Mouse (Mus musculus) c-Kit-positive CD71-positive TER-119-positive erythroid progenitor cells, embryonic 14.5 days (primary cell): Measurements from ENCODE around the gene Vmn1r131.
"Not testable (repeated sequence)": the region's sequence is repeated elsewhere in the genome, so short reads cannot be mapped to it uniquely, and the experiment has no call there.

Experiments used
- DNase-seq: peaks from one replicate; pipeline ENCODE4 v3.0.0-alpha.2; 2013; ENCODE audit warnings: low spot score

Vmn1r131 gene

GRCm38 (mm10) chr7:21545990-21546389 is at the start of gene Vmn1r131:
Gene Vmn1r131 (minus strand): TSS chr7:21546090.
- DNase-seq: not testable (repeated sequence)

DNA sequence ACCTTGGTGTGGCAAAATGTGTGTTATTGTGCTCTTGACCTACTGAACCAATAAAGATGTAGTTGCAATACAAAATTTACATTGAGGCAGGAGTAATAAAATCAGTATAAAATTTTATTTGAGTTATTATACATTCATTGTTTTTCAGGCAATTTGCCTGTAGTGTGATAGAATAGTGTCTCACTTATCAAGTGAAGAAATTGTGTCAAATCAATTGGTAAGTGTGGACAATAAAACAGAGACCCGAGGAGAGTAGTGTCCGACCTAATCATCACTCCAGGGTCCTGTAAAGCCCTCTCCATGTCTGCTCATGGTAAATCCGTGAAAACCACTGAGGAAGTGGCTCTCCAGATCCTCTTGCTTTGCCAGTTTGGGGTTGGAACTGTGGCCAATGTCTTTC is 34.4 kb downstream of the Vmn1r131 start, which contains the start of gene Vmn1r130:
Vmn1r130 (plus strand) TSS at position 301 of the 400 bp plus-strand sequence.
- not testable (repeated sequence) for DNase-seq
